In genomic region chr16:43431514-43432371, GRCm38 (mm10) we compare ENCODE assay signal across 16 mouse cellular contexts.
DNase-seq lines count a peak whose midpoint lies in the region; ATAC-seq lines count a peak whose summit lies in the region.
"Had no signal": no experiment of that assay in that cellular context is flagged by ENCODE, and none has a peak within 500 bp of the region (broad histone marks: within the 10 kb centered on the region; RNA-seq: fewer than 3 reads in every experiment).

No protein-coding gene starts in this region.

- no peaks in the 10 kb centered on the region for H3K36me3 ChIP-seq in kidney, embryonic 14.5 days (ENCODE audit: control insufficient read depth, insufficient read depth, low read length)
- H3K36me3 ChIP-seq: hindbrain, embryonic 10.5 days; limb, embryonic 15.5 days; lung, embryonic 15.5 days had no signal

- no peaks in the 10 kb centered on the region for H3K4me1 ChIP-seq in kidney, embryonic 14.5 days (ENCODE audit: control insufficient read depth, insufficient read depth, low read length)
- H3K4me1 ChIP-seq: hindbrain, embryonic 10.5 days; limb, embryonic 15.5 days; lung, embryonic 15.5 days had no signal

- 71% methylated on average over 5 of the region's 5 CpGs for WGBS in kidney, embryonic 14.5 days

- no peaks in the 10 kb centered on the region for H3K27me3 ChIP-seq in kidney, embryonic 14.5 days (ENCODE audit: control insufficient read depth, insufficient read depth, low read length)
- H3K27me3 ChIP-seq: limb, embryonic 15.5 days; lung, embryonic 15.5 days had no signal

- H3K27ac ChIP-seq in kidney, embryonic 14.5 days (ENCODE audit: low read depth, low read length): no peak overlapping the region
- H3K27ac ChIP-seq: hindbrain, embryonic 10.5 days; limb, embryonic 15.5 days; lung, embryonic 15.5 days had no signal

- no peak overlapping the region for H3K4me2 ChIP-seq in kidney, embryonic 14.5 days (replicated peaks; ENCODE audit: low read depth, low read length)
- H3K4me2 ChIP-seq: limb, embryonic 15.5 days; lung, embryonic 15.5 days had no signal

- intact Hi-C loops in heart, postnatal 36 days (cut with DNase I): no loop called here

- no peaks in the 10 kb centered on the region for H3K9me3 ChIP-seq in kidney, embryonic 14.5 days (ENCODE audit: control insufficient read depth, low read length)
- H3K9me3 ChIP-seq: hindbrain, embryonic 10.5 days; limb, embryonic 15.5 days; lung, embryonic 15.5 days had no signal

- no peak for ATAC-seq in kidney, embryonic 14.5 days (ENCODE audit: low FRiP score, low TSS enrichment)
- ATAC-seq in common myeloid progenitor, adult 5-6 weeks (replicated peaks; ENCODE audit: low read depth, poor library complexity, severe bottlenecking): peak; percentile 66
- ATAC-seq: intestine, postnatal 0 days; midbrain, embryonic 16.5 days had no signal

- no peak overlapping the region for H3K4me3 ChIP-seq in kidney, embryonic 14.5 days (ENCODE audit: low read length)
- H3K4me3 ChIP-seq: hindbrain, embryonic 10.5 days; limb, embryonic 15.5 days; lung, embryonic 15.5 days had no signal

- DNase-seq in kidney, adult 18-20 months: peak; percentile 37
- peak; percentile 16 to 51 for DNase-seq in heart, postnatal 36 days
- DNase-seq in kidney, postnatal 36 days: peak; percentile 40 to 46
- no peak for DNase-seq in layer of hippocampus, adult 8-10 months (ENCODE audit: low spot score in 2 of 2)
- DNase-seq in embryo, embryonic 11 days: no peak
- DNase-seq in cerebellum, adult 8-10 months: no peak
- DNase-seq: cerebellum, adult 9-11 months; spleen, adult 18-20 months; thymus, postnatal 36 days had no signal

- no peak overlapping the region for H3K9ac ChIP-seq in kidney, embryonic 14.5 days (ENCODE audit: low read depth, low read length)
- H3K9ac ChIP-seq: limb, embryonic 15.5 days; lung, embryonic 15.5 days had no signal

Comparison
In these comparisons a context has a peak if more than half of its experiments do, and no peak if none do; other contexts are left out.
1. DNase-seq: peak in kidney, adult 18-20 months (single experiment), heart, postnatal 36 days (2 of 2) and kidney, postnatal 36 days (2 of 2); none in layer of hippocampus, adult 8-10 months (0 of 2), embryo, embryonic 11 days (single experiment) and cerebellum, adult 8-10 months (single experiment).